Mouse (Mus musculus) heart, embryonic 11.5 days (tissue): ENCODE measurements at regions not wholly inside any gene's neighbourhood (a gene's known extent, or its start where the extent isn't known, plus 50 kb on each side); places are given as distances from the start of the nearest gene placed in this dataset.
A peak's percentile ranks its signal among the peaks of the same experiment; 100 is the strongest.

Experiments used
- ATAC-seq: fragments of 200-750 bp; cut with Nextera tagmentation; replicated peaks from 2 replicates; pipeline ENCODE4 v1.8.0; 2017; ENCODE audit warnings: moderate library complexity; ENCODE audit not compliant: insufficient number of reproducible peaks, low FRiP score, low TSS enrichment
- H3K27ac ChIP-seq: fragments of 300-500 bp; sonication (generic); 2 replicates; pipeline ENCODE4 v1.5.1; 2014; ENCODE audit warnings: mild to moderate bottlenecking, low read depth, low read length
- H3K27me3 ChIP-seq: fragments of 300-500 bp; sonication (generic); 2 replicates; pipeline ENCODE4 v1.6.1; 2014; ENCODE audit warnings: mild to moderate bottlenecking, low read length, mixed read lengths; ENCODE audit not compliant: control insufficient read depth, insufficient read depth
- H3K36me3 ChIP-seq: fragments of 300-500 bp; sonication (generic); 2 replicates; pipeline ENCODE4 v1.6.1; 2014; ENCODE audit warnings: mild to moderate bottlenecking, low read length, moderate library complexity, mixed read lengths; ENCODE audit not compliant: control insufficient read depth, insufficient read depth
- H3K4me1 ChIP-seq: fragments of 300-500 bp; sonication (generic); 2 replicates; pipeline ENCODE4 v1.6.1; 2014; ENCODE audit warnings: low read length; ENCODE audit not compliant: control insufficient read depth, insufficient read depth
- H3K4me2 ChIP-seq: fragments of 300-500 bp; sonication (generic); 2 replicates; pipeline ENCODE4 v1.6.1; 2014; ENCODE audit warnings: mild to moderate bottlenecking, moderate library complexity
- H3K4me3 ChIP-seq: fragments of 300-500 bp; sonication (generic); 2 replicates; pipeline ENCODE4 v1.5.1; 2014; ENCODE audit warnings: low read depth, low read length
- H3K9ac ChIP-seq: fragments of 300-500 bp; sonication (generic); 2 replicates; pipeline ENCODE4 v1.6.1; 2014; ENCODE audit warnings: mild to moderate bottlenecking, low read depth, low read length, moderate library complexity
- H3K9me3 ChIP-seq: fragments of 300-500 bp; sonication (generic); replicated peaks from 2 replicates; pipeline ENCODE4 v1.6.1; 2016; ENCODE audit warnings: low read length; ENCODE audit not compliant: control insufficient read depth
- WGBS: fragments of 180-500 bp; shearing (Covaris S2); extraction: QIAGEN DNeasy Blood & Tissue Kit; methylation state at CpG from one replicate; pipeline ENCODE4 v1.1.7; 2014; ENCODE audit not compliant: insufficient replicate concordance; 5-methylcytosine and 5-hydroxymethylcytosine counted together

DNA sequence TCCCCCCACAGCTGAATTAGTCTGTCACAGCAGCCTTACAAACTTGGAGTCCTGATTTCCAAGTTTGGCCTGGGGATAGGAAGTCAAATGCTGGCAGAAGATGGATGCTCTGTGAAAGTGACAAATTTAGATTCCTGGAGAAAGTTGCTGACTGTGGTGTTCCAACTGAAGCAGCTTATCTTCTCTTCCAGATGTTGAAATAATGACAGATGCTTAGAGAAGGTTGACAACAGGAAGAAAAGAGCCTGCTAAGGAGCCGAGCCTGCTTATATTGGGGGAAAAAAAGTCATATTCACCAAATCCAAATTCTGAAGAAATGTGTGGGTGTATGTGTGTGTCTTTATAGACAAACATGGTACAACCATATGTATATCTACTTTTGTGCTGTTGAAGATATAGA, 1380.4 kb upstream of the Cdh8 start:
- no peak overlapping the region for H3K9ac ChIP-seq
- 34% methylated on average over 1 of the region's 1 CpGs for WGBS
- no peaks in the 10 kb centered on the region for H3K27me3 ChIP-seq
- no peak overlapping the region for H3K4me3 ChIP-seq
- no peaks in the 10 kb centered on the region for H3K36me3 ChIP-seq
- no peaks in the 10 kb centered on the region for H3K4me1 ChIP-seq
- ATAC-seq, result no peak
- H3K4me2 ChIP-seq, result no peak overlapping the region
- H3K9me3 ChIP-seq, result no peaks in the 10 kb centered on the region
- no peak overlapping the region for H3K27ac ChIP-seq

- Histone ChIP-seq H3K9me3 (no peaks in the 10 kb centered on the region), H3K9ac (no peak overlapping the region), H3K27ac (no peak overlapping the region), H3K4me3 (no peak overlapping the region), H3K36me3 (no peaks in the 10 kb centered on the region), H3K4me2 (no peak overlapping the region), H3K4me1 (no peaks in the 10 kb centered on the region), H3K27me3 (no peaks in the 10 kb centered on the region)
- ATAC-seq, result no peak
- 84% methylated on average over 7 of the region's 7 CpGs for WGBS
These were observed 1377.7 kb upstream of the Cdh8 start for GRCm38 (mm10) chr8:100793951-100794350.

DNA sequence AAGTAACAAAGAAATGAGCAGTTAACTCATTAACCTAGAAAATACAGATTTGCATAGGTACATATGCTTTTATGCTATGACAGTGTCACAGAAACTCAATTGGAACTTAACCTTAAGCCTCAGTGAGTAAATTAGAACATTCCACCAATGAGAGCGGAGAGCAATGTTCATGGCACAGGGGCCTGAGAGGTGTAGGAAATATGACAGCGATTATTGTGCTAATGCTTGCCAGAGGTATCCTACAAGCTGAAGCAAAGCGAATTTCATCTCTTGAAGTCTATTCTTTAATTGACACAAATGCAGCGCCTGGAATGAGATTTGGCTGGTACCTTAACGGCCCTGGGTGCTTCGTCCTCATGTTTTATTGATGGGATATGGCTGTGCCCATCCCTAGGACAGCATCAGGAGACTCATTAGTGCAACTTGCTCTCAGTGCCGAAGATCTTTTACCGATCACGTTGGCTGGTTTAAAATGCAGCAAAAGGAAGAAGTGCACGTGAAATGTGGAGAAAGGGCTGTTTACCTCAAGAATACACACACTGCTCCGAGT, 1374.4 kb upstream of the Cdh8 start:
- no peak for ATAC-seq
- 74% methylated on average over 11 of the region's 11 CpGs for WGBS
- no peaks in the 10 kb centered on the region for H3K27me3 ChIP-seq
- no peak overlapping the region for H3K27ac ChIP-seq
- H3K4me2 ChIP-seq, result no peak overlapping the region
- no peaks in the 10 kb centered on the region for H3K36me3 ChIP-seq
- H3K4me1 ChIP-seq, result no peaks in the 10 kb centered on the region
- H3K4me3 ChIP-seq, result no peak overlapping the region
- H3K9me3 ChIP-seq, result no peaks in the 10 kb centered on the region
- no peak overlapping the region for H3K9ac ChIP-seq

DNA sequence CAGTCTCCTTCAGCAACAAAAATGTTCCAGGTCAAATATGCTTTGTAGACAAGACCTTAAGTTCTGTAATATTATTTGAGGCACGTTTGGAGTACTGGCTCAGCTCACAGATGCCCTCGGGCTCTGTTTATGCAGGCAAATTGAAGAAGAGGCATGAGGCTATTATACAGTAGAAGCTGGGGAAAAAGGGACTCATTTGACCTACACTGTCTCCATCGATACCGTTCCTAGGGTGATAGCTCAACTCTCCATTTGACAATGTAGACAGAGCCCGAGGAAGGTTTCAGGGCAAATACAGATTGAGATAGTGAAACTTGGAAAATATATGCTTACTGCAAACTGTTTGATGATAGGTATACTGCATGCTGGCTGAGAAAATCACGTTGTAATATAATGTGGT, 1371.9 kb upstream of the Cdh8 start:
- Histone ChIP-seq H3K36me3 (no peaks in the 10 kb centered on the region), H3K27ac (no peak overlapping the region), H3K4me3 (no peak overlapping the region), H3K4me2 (no peak overlapping the region), H3K27me3 (no peaks in the 10 kb centered on the region), H3K4me1 (no peaks in the 10 kb centered on the region), H3K9me3 (no peaks in the 10 kb centered on the region), H3K9ac (no peak overlapping the region)
- WGBS, result 70% methylated on average over 6 of the region's 6 CpGs
- ATAC-seq, result no peak

- Histone ChIP-seq H3K9ac (0 out of 2 replicates have a peak overlapping the region, but pooled peaks have one; percentile 49), H3K27me3 (no peaks in the 10 kb centered on the region), H3K4me1 (no peaks in the 10 kb centered on the region), H3K9me3 (no peaks in the 10 kb centered on the region), H3K4me2 (peak overlapping the region; percentile 35; the same call in 1 of the 2 replicates), H3K27ac (no peak overlapping the region), H3K4me3 (no peak overlapping the region), H3K36me3 (no peaks in the 10 kb centered on the region)
- no peak for ATAC-seq
- WGBS, result 25% methylated on average over 9 of the region's 9 CpGs
These were observed 1356.6 kb upstream of the Cdh8 start for GRCm38 (mm10) chr8:100772742-100773370.

GRCm38 (mm10) chr8:100769617-100770016, 1353.3 kb upstream of the Cdh8 start:
- no peaks in the 10 kb centered on the region for H3K9me3 ChIP-seq
- no peak overlapping the region for H3K4me3 ChIP-seq
- 74% methylated on average over 4 of the region's 4 CpGs for WGBS
- H3K9ac ChIP-seq, result no peak overlapping the region
- H3K36me3 ChIP-seq, result no peaks in the 10 kb centered on the region
- no peak for ATAC-seq
- H3K4me1 ChIP-seq, result no peaks in the 10 kb centered on the region
- H3K27ac ChIP-seq, result no peak overlapping the region
- no peaks in the 10 kb centered on the region for H3K27me3 ChIP-seq
- no peak overlapping the region for H3K4me2 ChIP-seq

DNA sequence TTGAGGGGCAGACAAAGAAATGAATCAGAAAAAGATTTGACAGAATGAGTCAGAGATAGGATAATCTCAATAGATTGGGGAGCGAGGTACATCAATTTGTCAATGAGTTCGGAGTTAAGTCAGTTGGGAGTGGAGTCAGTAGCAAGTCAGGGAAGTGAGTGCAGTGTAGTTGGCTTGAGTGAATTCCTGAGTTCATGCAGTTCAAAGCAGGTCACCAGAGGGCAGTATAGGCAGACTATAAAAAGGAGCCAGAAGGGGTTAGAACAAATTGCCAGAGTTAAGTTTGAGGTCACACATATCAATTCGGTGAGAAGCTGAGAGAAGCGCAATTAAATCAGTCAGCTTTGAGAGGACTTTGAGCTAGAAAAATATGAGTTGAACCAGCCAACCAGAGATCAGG, 1317.7 kb upstream of the Cdh8 start:
- H3K4me1 ChIP-seq, result no peaks in the 10 kb centered on the region
- H3K4me3 ChIP-seq, result no peak overlapping the region
- no peaks in the 10 kb centered on the region for H3K27me3 ChIP-seq
- no peaks in the 10 kb centered on the region for H3K9me3 ChIP-seq
- ATAC-seq, result no peak
- 63% methylated on average over 4 of the region's 4 CpGs for WGBS
- no peak overlapping the region for H3K9ac ChIP-seq
- H3K36me3 ChIP-seq, result no peaks in the 10 kb centered on the region
- no peak overlapping the region for H3K4me2 ChIP-seq
- H3K27ac ChIP-seq, result no peak overlapping the region

GRCm38 (mm10) chr8:100702365-100702764, 1286.1 kb upstream of the Cdh8 start:
- H3K27me3 ChIP-seq, result no peaks in the 10 kb centered on the region
- no peak overlapping the region for H3K4me2 ChIP-seq
- no peak for ATAC-seq
- H3K4me1 ChIP-seq, result no peaks in the 10 kb centered on the region
- H3K9me3 ChIP-seq, result no peaks in the 10 kb centered on the region
- 79% methylated on average over 2 of the region's 2 CpGs for WGBS
- no peak overlapping the region for H3K27ac ChIP-seq
- H3K36me3 ChIP-seq, result no peaks in the 10 kb centered on the region
- H3K4me3 ChIP-seq, result no peak overlapping the region
- H3K9ac ChIP-seq, result no peak overlapping the region

GRCm38 (mm10) chr8:100695043-100695442, 1278.8 kb upstream of the Cdh8 start:
- H3K4me1 ChIP-seq, result no peaks in the 10 kb centered on the region
- ATAC-seq, result no peak
- H3K9me3 ChIP-seq, result no peaks in the 10 kb centered on the region
- WGBS, result 73% methylated on average over 3 of the region's 3 CpGs
- H3K9ac ChIP-seq, result no peak overlapping the region
- no peaks in the 10 kb centered on the region for H3K36me3 ChIP-seq
- no peak overlapping the region for H3K4me2 ChIP-seq
- H3K27me3 ChIP-seq, result no peaks in the 10 kb centered on the region
- no peak overlapping the region for H3K27ac ChIP-seq
- H3K4me3 ChIP-seq, result no peak overlapping the region
